Mouse (Mus musculus) cortical plate, adult 2 months (tissue): ENCODE measurements at regions not wholly inside any gene's neighbourhood (a gene's known extent, or its start where the extent isn't known, plus 50 kb on each side); places are given as distances from the start of the nearest gene placed in this dataset.

ENCODE experiments used
- H3K27ac ChIP-seq: fragments of 200-500 bp; 2 replicates; pipeline ENCODE4 v1.5.1; 2012; ENCODE audit warnings: low read length, control low read depth, inconsistent platforms; ENCODE audit not compliant: insufficient read depth
- H3K4me1 ChIP-seq: fragments of 200-500 bp; 2 replicates; pipeline ENCODE4 v1.6.1; 2011; ENCODE audit warnings: low read length; ENCODE audit not compliant: control insufficient read depth, insufficient read depth
- H3K4me3 ChIP-seq: fragments of 200-500 bp; 2 replicates; pipeline ENCODE4 v1.5.1; 2011; ENCODE audit warnings: mild to moderate bottlenecking, low read length, control low read depth; ENCODE audit not compliant: insufficient read depth
- CTCF ChIP-seq: fragments of 200-500 bp; IDR thresholded peaks from 2 replicates; pipeline ENCODE4 v1.5.1; 2011; ENCODE audit warnings: mild to moderate bottlenecking, control low read depth, low read length; ENCODE audit not compliant: insufficient read depth; ENCODE audit errors: extremely low read depth
- POLR2A ChIP-seq: fragments of 200-500 bp; IDR thresholded peaks from 2 replicates; pipeline ENCODE4 v1.6.1; 2011; ENCODE audit warnings: mild to moderate bottlenecking, low read length, control low read depth; ENCODE audit not compliant: insufficient read depth; ENCODE audit errors: extremely low read depth

DNA sequence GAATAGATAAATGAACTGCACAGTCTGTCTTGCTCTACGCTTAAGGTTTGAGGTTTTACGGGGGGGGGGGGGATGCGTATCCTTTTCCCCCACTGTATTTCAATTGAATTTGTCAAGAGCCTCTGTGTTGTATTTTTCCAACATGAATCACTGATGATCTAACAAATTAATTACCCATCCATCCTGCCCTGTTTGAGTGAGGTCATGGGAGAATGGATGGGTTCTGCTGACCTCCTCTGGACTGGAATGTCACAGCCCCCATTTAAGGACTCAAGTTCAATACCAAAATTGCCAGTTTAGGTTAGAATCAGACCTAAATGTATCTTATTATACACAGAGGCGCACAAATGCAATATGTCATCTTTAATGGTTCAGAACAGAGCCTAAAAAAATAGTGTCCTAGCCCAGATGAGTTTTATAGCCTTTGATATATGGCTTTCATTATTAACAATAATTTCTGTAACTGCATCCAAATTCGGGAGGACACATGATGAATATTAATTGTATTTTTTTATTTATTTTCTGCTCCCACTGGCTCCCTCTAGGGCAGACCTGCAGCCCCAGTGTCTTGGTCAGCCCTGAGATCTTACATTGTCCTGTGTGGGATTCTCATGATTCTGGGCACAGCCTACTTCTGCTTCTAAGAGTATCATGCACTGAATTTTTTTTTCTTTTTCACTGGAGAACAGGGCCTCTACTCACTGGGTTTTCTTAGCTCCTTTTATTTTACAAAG lies 288.2 kb upstream of the Zfp703 start:
- H3K27ac ChIP-seq = no peak overlapping the region
- TF ChIP-seq POLR2A (no peak), CTCF (no peak)
- H3K4me3 ChIP-seq = no peak overlapping the region
- no peaks in the 10 kb centered on the region for H3K4me1 ChIP-seq

- H3K27ac ChIP-seq = no peak overlapping the region
- no peak overlapping the region for H3K4me3 ChIP-seq
- TF ChIP-seq CTCF = no peak
- H3K4me1 ChIP-seq = no peaks in the 10 kb centered on the region
Measured at GRCm38 (mm10) chr8:26689479-26690177, 287.5 kb upstream of the Zfp703 start.

- no peaks in the 10 kb centered on the region for H3K4me1 ChIP-seq
- H3K4me3 ChIP-seq = no peak overlapping the region
- H3K27ac ChIP-seq = no peak overlapping the region
- no peak for TF ChIP-seq POLR2A
- no peak for TF ChIP-seq CTCF
Measured at GRCm38 (mm10) chr8:26690178-26690735, 286.9 kb upstream of the Zfp703 start.

DNA sequence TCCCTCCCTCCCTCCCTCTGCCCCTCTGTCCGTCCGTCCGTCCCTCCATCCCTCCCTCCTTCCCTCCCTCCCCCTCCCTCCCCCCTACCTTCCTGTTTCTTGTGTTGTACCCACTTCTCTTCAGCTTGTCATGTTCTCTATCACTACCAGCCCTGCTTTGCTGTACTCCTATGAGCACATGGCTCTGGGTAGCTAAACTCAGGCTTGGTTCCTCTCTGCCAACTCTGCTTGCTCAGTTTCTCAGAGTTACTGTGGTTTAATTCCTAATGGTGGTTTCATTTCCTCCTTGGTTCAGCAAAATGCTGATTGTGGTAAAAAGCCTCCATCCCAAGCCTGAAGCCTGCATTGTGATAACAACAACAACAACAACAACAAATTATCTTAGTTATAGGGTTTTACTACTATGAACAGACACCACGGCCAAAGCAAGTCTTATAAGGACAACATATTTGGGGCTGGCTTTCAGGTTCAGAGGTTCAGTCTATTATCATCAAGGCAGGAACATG lies 279.5 kb upstream of the Zfp703 start:
- Histone ChIP-seq H3K4me1 (no peaks in the 10 kb centered on the region), H3K27ac (no peak overlapping the region), H3K4me3 (no peak overlapping the region)
- TF ChIP-seq CTCF = no peak

DNA sequence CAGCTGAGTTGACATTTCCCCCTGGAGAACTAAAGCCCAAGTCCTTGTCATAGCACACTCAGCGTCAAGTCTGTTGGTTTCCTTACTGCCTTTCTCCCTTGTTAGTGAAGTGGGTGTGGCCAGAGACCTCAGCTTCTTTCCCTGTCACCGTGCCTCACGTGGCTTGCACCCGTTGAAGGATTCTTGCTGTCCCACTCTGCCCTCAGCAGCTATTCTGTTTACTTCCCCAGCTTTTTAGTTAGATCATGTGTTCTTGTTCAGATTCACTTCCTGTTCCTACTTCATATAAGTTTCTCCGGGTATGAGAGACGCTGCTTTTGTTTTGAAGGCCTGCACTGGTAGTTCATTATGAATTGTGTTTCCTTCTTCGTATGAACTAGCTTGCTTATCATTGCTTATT lies 278.5 kb upstream of the Zfp703 start:
- H3K4me3 ChIP-seq = no peak overlapping the region
- no peak overlapping the region for H3K27ac ChIP-seq
- TF ChIP-seq POLR2A (no peak), CTCF (no peak)
- H3K4me1 ChIP-seq = no peaks in the 10 kb centered on the region

- no peak for TF ChIP-seq POLR2A
- no peak for TF ChIP-seq CTCF
- Histone ChIP-seq H3K4me1 (no peaks in the 10 kb centered on the region), H3K27ac (no peak overlapping the region)
Measured at GRCm38 (mm10) chr8:26706048-26706767, 270.9 kb upstream of the Zfp703 start.

GRCm38 (mm10) chr8:26706768-26707156 lies 270.4 kb upstream of the Zfp703 start:
- H3K27ac ChIP-seq = no peak overlapping the region
- H3K4me3 ChIP-seq = no peak overlapping the region
- H3K4me1 ChIP-seq = no peaks in the 10 kb centered on the region
- no peak for TF ChIP-seq POLR2A
- TF ChIP-seq CTCF = no peak

More at GRCm38 (mm10) chr8:26706048-26706767, 270.9 kb upstream of the Zfp703 start:
- H3K4me3 ChIP-seq = no peak overlapping the region

DNA sequence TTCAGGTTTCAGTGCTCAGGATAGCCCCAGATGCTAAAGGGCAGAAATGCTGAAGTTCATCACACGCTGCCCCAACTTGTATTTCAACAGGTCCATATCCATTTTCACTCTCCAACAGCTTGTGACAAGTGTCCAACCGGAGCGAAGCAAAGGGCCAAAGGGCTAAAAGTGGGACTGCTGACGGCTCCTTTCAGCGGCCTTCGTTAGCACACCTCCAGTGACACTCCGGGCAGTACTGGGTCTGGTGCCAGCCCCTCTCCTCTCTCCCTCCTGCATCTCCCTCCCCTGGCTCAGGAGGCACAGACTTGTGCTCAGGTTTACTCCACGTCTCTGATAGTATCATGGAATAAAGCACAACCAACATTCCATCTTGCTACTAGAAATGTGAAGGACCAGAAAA lies 263.3 kb upstream of the Zfp703 start:
- H3K4me3 ChIP-seq = no peak overlapping the region
- TF ChIP-seq CTCF (no peak), POLR2A (no peak)
- no peaks in the 10 kb centered on the region for H3K4me1 ChIP-seq
- H3K27ac ChIP-seq = no peak overlapping the region

GRCm38 (mm10) chr8:26714714-26715113 lies 262.4 kb upstream of the Zfp703 start:
- Histone ChIP-seq H3K4me1 (no peaks in the 10 kb centered on the region), H3K27ac (no peak overlapping the region), H3K4me3 (no peak overlapping the region)
- no peak for TF ChIP-seq CTCF
- TF ChIP-seq POLR2A = no peak
